Mouse (Mus musculus): Measurements from ENCODE around the gene Gm1123.

Gene Gm1123

DNA sequence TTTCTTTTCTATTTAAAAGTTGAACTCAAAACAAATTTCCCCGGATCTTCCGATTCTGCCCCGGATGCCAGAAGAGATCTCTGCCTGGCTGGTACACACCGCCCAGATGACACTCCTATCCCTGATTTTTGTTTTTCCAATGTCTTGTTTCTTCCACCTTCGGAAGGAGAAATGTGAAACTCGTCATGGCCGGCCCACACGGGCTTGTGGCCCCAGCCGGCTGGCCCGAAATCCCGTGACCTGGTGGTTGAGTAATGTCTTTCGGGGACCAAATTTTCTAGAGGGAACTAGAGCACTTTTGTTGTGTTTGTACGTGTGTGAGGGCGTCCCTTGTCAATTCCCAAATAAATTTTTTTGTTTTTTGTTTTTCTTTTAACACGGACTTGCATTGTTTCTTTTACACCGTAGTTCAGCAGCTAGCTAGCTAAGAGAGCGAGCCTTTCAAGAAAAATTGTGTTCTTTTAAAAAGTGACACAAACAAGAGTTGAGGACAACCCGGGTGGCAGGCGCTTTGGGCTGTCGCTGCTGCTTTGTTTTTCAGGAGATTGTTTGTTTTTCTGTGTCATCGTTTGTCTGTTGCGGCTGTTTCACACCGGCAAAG is 77.7 kb downstream of the Gm1123 start:
- in situ Hi-C loops (cut with MboI, MseI): no loop called here

All from regulatory T cell (primary cell).